Mouse (Mus musculus) hindbrain, embryonic 10.5 days (tissue): Measurements from ENCODE around the gene Cenpf. TPM values are rescaled to one million over a fixed set of nuclear protein-coding genes. Genes with fewer than 3 reads are reported as not detected.

ENCODE experiments used
- DNase-seq: peaks from one replicate; pipeline ENCODE4 v3.0.0-alpha.2; 2017; ENCODE audit warnings: low spot score
- H3K27ac ChIP-seq: fragments of 300-500 bp; sonication (generic); 2 replicates; pipeline ENCODE4 v1.5.1; 2016; ENCODE audit warnings: mild to moderate bottlenecking, moderate library complexity
- H3K27me3 ChIP-seq: fragments of 300-500 bp; sonication (generic); 2 replicates; pipeline ENCODE4 v1.6.1; 2016; ENCODE audit warnings: mild to moderate bottlenecking; ENCODE audit not compliant: poor library complexity, insufficient read depth, severe bottlenecking
- H3K36me3 ChIP-seq: fragments of 300-500 bp; sonication (generic); 2 replicates; pipeline ENCODE4 v1.6.1; 2016; ENCODE audit warnings: mild to moderate bottlenecking, moderate library complexity
- H3K4me1 ChIP-seq: fragments of 300-500 bp; sonication (generic); replicated peaks from 2 replicates; pipeline ENCODE4 v1.6.1; 2016; ENCODE audit warnings: mild to moderate bottlenecking
- H3K4me3 ChIP-seq: fragments of 300-500 bp; sonication (generic); 2 replicates; pipeline ENCODE4 v1.5.1; 2016; ENCODE audit warnings: mild to moderate bottlenecking, moderate library complexity
- H3K9me3 ChIP-seq: fragments of 300-500 bp; sonication (generic); 2 replicates; pipeline ENCODE4 v1.6.1; 2016; ENCODE audit warnings: mild to moderate bottlenecking, moderate library complexity
- whole genome bisulfite sequencing: fragments of 180-500 bp; shearing (Covaris S2); methylation state at CpG from one replicate; pipeline ENCODE4 v1.1.7; 2016; 5-methylcytosine and 5-hydroxymethylcytosine counted together
- polyA plus RNA-seq: library from polyadenylated mRNA; unstranded; fragments of >200 nt; fragmentation: Nextera tagmentation; extraction: Ambion mirVana; gene quantifications from 2 replicates; pipeline ENCODE4 v1.2.1, GENCODE M21; 2016

The Cenpf gene
- polyA plus RNA-seq, result 71.0 and 122 TPM in 2 replicates

DNA sequence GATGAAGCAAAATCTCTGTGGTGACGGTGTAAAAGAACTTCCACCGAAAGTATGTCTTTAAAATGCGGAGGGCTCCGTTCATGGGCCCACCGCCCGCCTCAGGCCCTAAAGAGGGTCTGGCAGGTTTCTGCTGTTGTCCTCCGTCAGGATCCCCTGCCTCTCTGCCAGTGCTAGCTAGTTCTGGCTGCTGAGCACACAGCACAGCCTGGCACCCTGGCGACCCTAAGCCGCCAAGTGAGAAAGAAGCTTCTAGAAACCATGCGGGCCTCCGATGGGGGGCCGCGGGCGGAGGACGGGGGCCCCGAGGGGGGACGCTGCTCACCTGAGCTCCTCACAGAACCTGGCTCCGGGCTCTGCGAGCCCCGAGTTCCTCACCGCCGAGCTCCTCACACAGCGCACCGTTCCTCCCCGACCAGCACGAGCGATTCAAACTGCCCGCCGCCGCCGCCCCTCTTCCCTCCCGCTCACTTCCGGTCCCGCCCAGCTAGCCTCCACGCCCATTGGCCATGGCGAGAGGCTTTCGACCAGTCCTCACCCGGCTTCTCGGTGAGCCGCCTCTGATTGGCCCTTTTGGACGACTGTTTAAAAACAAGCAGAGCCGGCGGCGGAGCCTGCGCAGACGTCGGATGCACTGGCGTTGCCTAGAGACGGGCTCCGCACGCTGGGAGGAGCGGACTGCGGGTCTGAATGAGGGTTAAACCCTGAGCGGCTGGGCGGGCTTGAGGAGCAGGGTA, at the start of gene Cenpf:
Cenpf (minus strand) TSS at position 433 of the 734 bp plus-strand sequence.
- under 1% methylated on average over 55 of the region's 55 CpGs for WGBS
- Histone ChIP-seq H3K9me3 (no peaks in the 10 kb centered on the region), H3K27ac (peak within 1 kb of the TSS; percentile 94), H3K4me3 (peak within 1 kb of the TSS; percentile 94), H3K27me3 (no peaks in the 10 kb centered on the region), H3K36me3 (peaks cover 32% of the 10 kb centered on the region), H3K4me1 (peaks cover 43% of the 10 kb centered on the region)
- DNase-seq, result peak; percentile 99

- peaks cover 29% of the 10 kb centered on the region for H3K27me3 ChIP-seq
- 79% methylated on average over 8 of the region's 8 CpGs for WGBS
- peaks cover 51% of the 10 kb centered on the region for H3K4me1 ChIP-seq
Measured at GRCm38 (mm10) chr1:189732156-189732555, 44.3 kb upstream of the Cenpf start.

GRCm38 (mm10) chr1:189731697-189732096, 43.8 kb upstream of the Cenpf start:
- Histone ChIP-seq H3K4me1 (peaks cover 56% of the 10 kb centered on the region), H3K27me3 (peaks cover 29% of the 10 kb centered on the region), H3K36me3 (no peaks in the 10 kb centered on the region), H3K4me3 (no peak overlapping the region), H3K9me3 (no peaks in the 10 kb centered on the region), H3K27ac (no peak overlapping the region)
- DNase-seq, result no peak
- WGBS, result 73% methylated on average over 10 of the region's 10 CpGs

More at GRCm38 (mm10) chr1:189732156-189732555, 44.3 kb upstream of the Cenpf start:
- no peaks in the 10 kb centered on the region for H3K36me3 ChIP-seq
- H3K27ac ChIP-seq, result no peak overlapping the region
- no peak overlapping the region for H3K4me3 ChIP-seq
- DNase-seq, result no peak
- no peaks in the 10 kb centered on the region for H3K9me3 ChIP-seq

DNA sequence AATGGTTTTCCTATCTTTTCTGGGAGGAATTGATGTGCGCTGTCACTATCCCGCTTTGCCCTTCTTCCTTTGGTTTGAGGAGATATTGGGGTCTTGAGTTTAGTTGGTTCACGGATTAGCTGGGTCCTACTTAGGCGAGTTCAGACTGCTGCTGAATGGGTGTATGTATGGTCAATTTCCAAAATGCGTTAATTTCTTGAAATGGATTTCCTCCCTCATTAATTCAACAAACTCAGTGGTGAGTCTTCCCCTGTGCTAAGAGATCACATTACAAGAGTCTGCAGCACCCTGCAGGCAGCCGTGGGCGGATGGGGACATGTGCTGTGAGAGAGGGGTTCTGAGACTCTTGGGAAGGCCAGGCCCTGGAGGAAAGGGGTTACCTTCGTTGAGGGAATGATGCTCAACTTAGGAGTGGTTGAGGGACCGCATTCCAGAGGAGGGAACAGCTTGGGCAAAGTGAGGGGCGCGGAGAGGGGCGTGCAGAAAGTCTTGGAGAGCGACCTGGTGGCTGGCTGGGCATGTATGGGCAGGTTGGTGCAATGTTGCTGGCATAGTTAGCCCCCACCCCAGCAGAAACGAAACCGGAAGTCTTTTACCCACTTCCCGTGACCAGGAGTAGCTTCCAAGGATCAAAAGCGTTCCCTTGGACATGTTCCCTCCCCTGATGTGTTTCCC, 41.4 kb upstream of the Cenpf start:
- H3K9me3 ChIP-seq, result no peaks in the 10 kb centered on the region
- H3K27ac ChIP-seq, result peak overlapping the region; percentile 35
- DNase-seq, result peak; percentile 18
- no peaks in the 10 kb centered on the region for H3K36me3 ChIP-seq
- H3K27me3 ChIP-seq, result peaks cover 37% of the 10 kb centered on the region
- peaks cover 63% of the 10 kb centered on the region for H3K4me1 ChIP-seq
- peak overlapping the region; percentile 85 for H3K4me3 ChIP-seq
- WGBS, result 8% methylated on average over 17 of the region's 17 CpGs

DNA sequence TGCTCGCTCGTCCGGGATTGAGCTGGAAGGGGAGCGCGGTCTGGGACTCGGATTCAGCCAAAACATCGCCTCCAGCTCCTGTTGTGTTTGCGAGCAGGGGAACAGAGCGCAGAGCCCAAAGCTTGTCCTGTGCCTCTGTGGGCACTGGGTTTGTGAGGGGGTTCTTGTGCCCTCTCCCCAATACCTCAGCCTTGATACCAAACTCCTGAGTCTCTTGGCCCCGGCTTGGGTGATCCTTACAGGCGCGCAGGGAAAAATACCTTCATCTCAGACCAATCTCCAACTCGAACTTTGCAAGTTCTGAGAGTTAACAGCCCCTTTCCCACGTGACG, 40.9 kb upstream of the Cenpf start:
- Histone ChIP-seq H3K27me3 (peaks cover 37% of the 10 kb centered on the region), H3K36me3 (no peaks in the 10 kb centered on the region), H3K4me3 (peak overlapping the region; percentile 85), H3K27ac (peak overlapping the region; percentile 91), H3K9me3 (no peaks in the 10 kb centered on the region), H3K4me1 (peaks cover 63% of the 10 kb centered on the region)
- DNase-seq, result no peak
- under 1% methylated on average over 15 of the region's 15 CpGs for WGBS

DNA sequence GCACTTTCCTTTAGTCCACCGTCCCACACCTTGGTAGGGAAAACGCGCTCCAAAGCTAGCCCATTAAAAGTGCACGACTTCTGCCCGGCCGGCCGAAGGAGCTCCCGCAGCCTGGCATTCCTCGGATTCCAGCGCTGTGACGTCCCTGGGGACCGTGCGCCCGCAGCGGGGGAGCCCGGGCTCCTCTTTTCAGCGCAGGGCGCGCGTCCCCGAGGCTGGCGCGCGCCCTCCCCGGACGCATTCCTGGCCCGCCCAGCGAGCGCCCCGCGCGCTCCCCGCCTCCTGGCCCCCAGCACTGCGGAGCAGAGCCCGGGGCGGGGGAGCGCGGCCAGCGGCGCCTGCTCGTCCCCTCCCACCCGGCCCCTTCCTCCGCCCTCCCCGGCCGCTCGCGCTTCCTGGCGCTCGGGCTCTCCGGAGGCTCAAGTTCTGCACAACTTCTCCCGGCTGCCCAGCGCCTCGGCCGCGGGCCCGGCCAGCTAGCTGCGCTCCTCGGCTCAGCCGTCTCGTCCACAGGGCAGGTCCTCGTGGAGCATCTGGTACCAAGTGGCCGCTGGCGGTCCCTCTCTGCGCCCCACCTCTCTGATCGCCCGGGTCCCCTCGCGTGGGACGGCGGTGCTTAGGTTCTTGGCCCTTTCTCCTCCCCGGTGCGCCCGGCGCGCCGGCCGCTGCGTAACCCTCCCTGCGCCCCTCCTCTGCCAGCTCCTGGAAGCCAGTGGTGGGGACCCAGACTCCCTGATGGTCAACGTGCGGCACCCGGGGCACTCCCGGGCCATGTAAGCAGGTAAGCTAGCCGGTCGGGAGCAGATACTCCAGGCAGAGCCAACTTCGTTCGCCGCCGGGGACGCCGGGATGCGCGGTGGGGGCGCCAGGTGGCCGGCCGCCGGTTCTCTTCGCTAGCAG, 40.2 kb upstream of the Cenpf start, which contains the start of gene Ptpn14:
Ptpn14 (plus strand) TSS at position 385 of the 900 bp plus-strand sequence.
- Histone ChIP-seq H3K4me1 (peaks cover 63% of the 10 kb centered on the region), H3K36me3 (no peaks in the 10 kb centered on the region), H3K27me3 (peaks cover 37% of the 10 kb centered on the region), H3K4me3 (peak within 1 kb of the TSS; percentile 85), H3K9me3 (no peaks in the 10 kb centered on the region), H3K27ac (peak within 1 kb of the TSS; percentile 91)
- DNase-seq, result peak; percentile 86
- WGBS, result under 1% methylated on average over 98 of the region's 98 CpGs

DNA sequence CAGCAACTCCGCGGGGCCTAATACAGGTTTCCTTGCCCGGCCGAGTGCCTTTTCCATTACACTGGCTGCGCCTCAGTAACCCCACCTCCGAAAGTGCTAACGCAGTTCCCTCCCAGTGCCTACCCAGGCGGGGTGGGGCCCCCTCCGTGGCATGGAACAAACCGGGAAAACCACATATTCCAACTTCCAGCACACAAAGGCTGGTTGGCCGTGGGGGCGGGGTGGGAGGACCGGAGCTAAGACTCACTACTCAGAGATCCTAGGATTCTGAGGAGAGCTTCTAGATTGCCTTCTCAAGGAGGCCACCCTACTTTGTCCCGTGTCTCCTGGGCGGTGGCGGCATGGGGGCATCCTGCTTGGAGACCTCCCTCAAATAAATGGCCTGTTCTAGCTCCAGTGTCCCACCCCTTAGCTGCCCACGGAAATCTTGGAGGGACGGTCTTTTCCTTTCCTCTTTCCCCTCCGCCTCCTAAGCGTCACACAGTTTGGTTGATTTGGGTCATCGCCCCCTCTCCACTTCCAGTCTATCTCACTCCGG, 39.5 kb upstream of the Cenpf start:
- Histone ChIP-seq H3K27me3 (peaks cover 37% of the 10 kb centered on the region), H3K27ac (peak overlapping the region; percentile 91), H3K36me3 (no peaks in the 10 kb centered on the region), H3K9me3 (no peaks in the 10 kb centered on the region), H3K4me1 (peaks cover 63% of the 10 kb centered on the region), H3K4me3 (peak overlapping the region; percentile 85)
- DNase-seq, result peak; percentile 73
- 2% methylated on average over 22 of the region's 22 CpGs for WGBS

- Histone ChIP-seq H3K9me3 (no peaks in the 10 kb centered on the region), H3K27me3 (peaks cover 37% of the 10 kb centered on the region), H3K36me3 (no peaks in the 10 kb centered on the region), H3K4me3 (no peak overlapping the region), H3K27ac (peak overlapping the region; percentile 29; the same call in 1 of the 2 replicates), H3K4me1 (peaks cover 50% of the 10 kb centered on the region)
- WGBS, result 63% methylated on average over 4 of the region's 4 CpGs
- DNase-seq, result no peak
Measured at GRCm38 (mm10) chr1:189726121-189726520, 38.2 kb upstream of the Cenpf start.

DNA sequence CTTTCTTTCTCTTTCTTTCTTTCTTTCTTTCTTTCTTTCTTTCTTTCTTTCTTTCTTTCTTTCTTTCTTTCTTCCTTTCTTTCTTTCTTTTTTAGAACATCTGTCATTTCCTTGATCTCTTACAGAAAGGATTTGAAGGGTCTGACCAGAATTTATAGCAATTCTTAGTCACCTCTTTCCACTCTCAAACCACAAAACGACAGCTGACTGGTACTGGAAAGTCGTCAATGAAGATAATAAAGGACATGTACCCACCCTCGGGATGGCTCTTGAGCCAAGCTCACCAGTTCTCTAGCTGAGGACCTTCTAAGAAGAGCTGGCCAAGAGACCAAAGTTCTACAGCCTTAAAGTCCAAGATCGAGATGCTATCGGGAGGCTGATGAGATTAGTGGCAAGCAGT, 30.7 kb upstream of the Cenpf start:
- no peak for DNase-seq
- Histone ChIP-seq H3K4me3 (no peak overlapping the region), H3K27ac (no peak overlapping the region), H3K36me3 (no peaks in the 10 kb centered on the region), H3K27me3 (no peaks in the 10 kb centered on the region), H3K9me3 (0 out of 2 replicates have a peak, but pooled peaks cover 7% of the 10 kb centered on the region), H3K4me1 (no peaks in the 10 kb centered on the region; the same call in 1 of the 2 replicates)
- WGBS, result 87% methylated on average over 5 of the region's 5 CpGs

- H3K9me3 ChIP-seq, result 0 out of 2 replicates have a peak, but pooled peaks cover 7% of the 10 kb centered on the region
- no peaks in the 10 kb centered on the region for H3K36me3 ChIP-seq
- no peak overlapping the region for H3K27ac ChIP-seq
- H3K27me3 ChIP-seq, result no peaks in the 10 kb centered on the region
- H3K4me1 ChIP-seq, result no peaks in the 10 kb centered on the region; the same call in 1 of the 2 replicates
- 88% methylated on average over 11 of the region's 11 CpGs for whole genome bisulfite sequencing
- no peak overlapping the region for H3K4me3 ChIP-seq
- no peak for DNase-seq
Measured at GRCm38 (mm10) chr1:189717546-189717945, 29.7 kb upstream of the Cenpf start.

DNA sequence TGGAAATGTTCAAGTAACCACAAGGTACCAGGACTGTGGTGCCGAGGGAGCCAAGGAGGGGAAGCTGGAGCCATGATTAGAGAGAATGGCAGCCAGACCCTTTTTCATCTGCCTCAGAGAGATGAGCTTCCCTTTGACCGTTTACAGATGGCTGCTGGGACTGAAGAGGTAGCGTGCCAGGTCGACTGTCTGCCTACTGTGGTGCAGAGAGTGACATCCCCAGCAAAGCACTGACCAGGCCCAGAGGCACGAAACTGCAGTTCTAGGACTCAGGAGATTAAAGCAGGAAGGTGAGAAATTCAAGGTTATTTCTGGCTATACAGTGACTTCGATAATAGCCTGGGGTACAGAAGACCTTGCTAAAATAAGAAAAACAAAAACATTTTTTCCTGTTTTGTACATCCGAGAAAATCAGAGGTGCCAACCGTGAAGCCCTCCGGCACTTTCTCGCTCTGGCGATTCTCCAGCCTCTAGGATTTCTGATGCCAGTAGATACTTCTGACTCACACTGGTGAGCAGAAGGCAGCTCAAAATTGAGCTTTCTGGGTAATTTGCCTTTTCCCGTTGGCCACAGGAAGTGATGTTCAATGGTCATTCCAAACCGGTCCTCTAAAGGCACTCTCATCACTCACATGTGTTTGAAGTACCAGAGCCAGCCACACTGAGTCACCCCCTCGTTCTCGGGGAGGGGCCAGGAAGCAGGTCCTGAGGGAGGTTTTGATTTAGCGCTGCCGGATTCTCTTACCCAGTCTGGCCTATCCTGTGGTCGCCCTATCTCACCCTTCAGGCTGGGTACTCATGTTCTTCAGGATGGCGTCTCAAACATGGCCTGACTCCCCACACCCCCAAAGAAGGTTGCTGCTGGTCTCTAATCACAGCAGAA, 28.3 kb upstream of the Cenpf start:
- WGBS, result 70% methylated on average over 19 of the region's 19 CpGs
- H3K36me3 ChIP-seq, result no peaks in the 10 kb centered on the region
- no peak overlapping the region for H3K27ac ChIP-seq
- no peak for DNase-seq
- no peaks in the 10 kb centered on the region; the same call in 1 of the 2 replicates for H3K4me1 ChIP-seq
- H3K27me3 ChIP-seq, result no peaks in the 10 kb centered on the region
- H3K4me3 ChIP-seq, result no peak overlapping the region
- 0 out of 2 replicates have a peak, but pooled peaks cover 7% of the 10 kb centered on the region for H3K9me3 ChIP-seq
